Mouse (Mus musculus) liver, embryonic 15.5 days (tissue): ENCODE results near the gene Nxnl2. TPM values are rescaled to one million over a fixed set of nuclear protein-coding genes. Genes with fewer than 3 reads are reported as not detected.

ENCODE experiments used
- ATAC-seq: fragments of 200-750 bp; cut with Nextera tagmentation; 2 replicates; pipeline ENCODE4 v1.8.0; 2017; ENCODE audit warnings: moderate number of reproducible peaks, mild to moderate bottlenecking, moderate library complexity; ENCODE audit not compliant: insufficient read depth
- H3K27ac ChIP-seq: fragments of 300-500 bp; sonication (generic); replicated peaks from 2 replicates; pipeline ENCODE4 v1.5.1; 2015; ENCODE audit warnings: mild to moderate bottlenecking, inconsistent platforms
- H3K27me3 ChIP-seq: fragments of 300-500 bp; sonication (generic); 2 replicates; pipeline ENCODE4 v1.6.1; 2015; ENCODE audit warnings: mild to moderate bottlenecking, inconsistent platforms
- H3K36me3 ChIP-seq: fragments of 300-500 bp; sonication (generic); replicated peaks from 2 replicates; pipeline ENCODE4 v1.6.1; 2015; ENCODE audit warnings: moderate library complexity, mild to moderate bottlenecking, inconsistent platforms
- H3K4me1 ChIP-seq: fragments of 300-500 bp; sonication (generic); replicated peaks from 2 replicates; pipeline ENCODE4 v1.6.1; 2015; ENCODE audit warnings: inconsistent platforms
- H3K4me2 ChIP-seq: fragments of 300-500 bp; sonication (generic); 2 replicates; pipeline ENCODE4 v1.6.1; 2015; ENCODE audit warnings: moderate library complexity, mild to moderate bottlenecking, inconsistent platforms
- H3K4me3 ChIP-seq: fragments of 300-500 bp; sonication (generic); replicated peaks from 2 replicates; pipeline ENCODE4 v1.5.1; 2015; ENCODE audit warnings: mild to moderate bottlenecking, inconsistent platforms
- H3K9ac ChIP-seq: fragments of 300-500 bp; sonication (generic); 2 replicates; pipeline ENCODE4 v1.6.1; 2015; ENCODE audit warnings: moderate library complexity, mild to moderate bottlenecking, inconsistent platforms
- H3K9me3 ChIP-seq: fragments of 300-500 bp; sonication (generic); replicated peaks from 2 replicates; pipeline ENCODE4 v1.6.1; 2016; ENCODE audit warnings: inconsistent platforms
- WGBS: fragments of 180-500 bp; shearing (Covaris S2); methylation state at CpG from one replicate; pipeline ENCODE4 v1.1.7; 2015; ENCODE audit warnings: mixed read lengths; ENCODE audit not compliant: insufficient replicate concordance; 5-methylcytosine and 5-hydroxymethylcytosine counted together
- polyA plus RNA-seq: library from polyadenylated mRNA; unstranded; fragments of >200 nt; fragmentation: Nextera tagmentation; extraction: Ambion mirVana; gene quantifications from 2 replicates; pipeline ENCODE4 v1.2.1, GENCODE M21; 2015

The Nxnl2 gene
- polyA plus RNA-seq: 0.10 and 0.12 TPM in 2 replicates

- Histone ChIP-seq H3K27ac (no peak within 1 kb of the TSS), H3K9me3 (no peaks in the 10 kb centered on the region), H3K4me3 (peak within 1 kb of the TSS; percentile 44), H3K36me3 (no peaks in the 10 kb centered on the region), H3K4me1 (peaks cover 12% of the 10 kb centered on the region), H3K27me3 (peaks cover 45% of the 10 kb centered on the region), H3K9ac (no peak within 1 kb of the TSS), H3K4me2 (peak within 1 kb of the TSS; percentile 69)
- ATAC-seq: no peak
- WGBS: 2% methylated on average over 64 of the region's 64 CpGs
These were observed at the start of gene Nxnl2 for GRCm38 (mm10) chr13:51170691-51171680. Nxnl2 (plus strand) TSS chr13:51171022.

- no peak overlapping the region for H3K9ac ChIP-seq
- 11% methylated on average over 1 of the region's 1 CpGs for WGBS
- ATAC-seq: no peak
- no peak overlapping the region for H3K27ac ChIP-seq
- H3K27me3 ChIP-seq: no peaks in the 10 kb centered on the region
- H3K36me3 ChIP-seq: 0 out of 2 replicates have a peak, but pooled peaks cover 2% of the 10 kb centered on the region
- H3K9me3 ChIP-seq: no peaks in the 10 kb centered on the region
- H3K4me1 ChIP-seq: peaks cover 32% of the 10 kb centered on the region
- H3K4me2 ChIP-seq: no peak overlapping the region
- H3K4me3 ChIP-seq: no peak overlapping the region
These were observed 48.9 kb upstream of the Nxnl2 start for GRCm38 (mm10) chr13:51121966-51122365.

GRCm38 (mm10) chr13:51122771-51123170 lies 48.1 kb upstream of the Nxnl2 start:
- H3K4me2 ChIP-seq: no peak overlapping the region
- WGBS: 69% methylated on average over 8 of the region's 8 CpGs
- no peak overlapping the region for H3K4me3 ChIP-seq
- no peaks in the 10 kb centered on the region for H3K27me3 ChIP-seq
- 0 out of 2 replicates have a peak, but pooled peaks cover 2% of the 10 kb centered on the region for H3K36me3 ChIP-seq
- H3K9ac ChIP-seq: no peak overlapping the region
- H3K4me1 ChIP-seq: peaks cover 34% of the 10 kb centered on the region
- no peak for ATAC-seq
- H3K9me3 ChIP-seq: no peaks in the 10 kb centered on the region
- no peak overlapping the region for H3K27ac ChIP-seq

- H3K27me3 ChIP-seq: no peaks in the 10 kb centered on the region
- no peak overlapping the region for H3K9ac ChIP-seq
- no peak overlapping the region for H3K4me3 ChIP-seq
- 0 out of 2 replicates have a peak, but pooled peaks cover 7% of the 10 kb centered on the region for H3K36me3 ChIP-seq
- WGBS: 66% methylated on average over 8 of the region's 8 CpGs
- peaks cover 21% of the 10 kb centered on the region for H3K4me1 ChIP-seq
- H3K4me2 ChIP-seq: no peak overlapping the region
- no peak overlapping the region for H3K27ac ChIP-seq
- H3K9me3 ChIP-seq: no peaks in the 10 kb centered on the region
- no peak for ATAC-seq
These were observed 45.5 kb upstream of the Nxnl2 start for GRCm38 (mm10) chr13:51125357-51125756.

GRCm38 (mm10) chr13:51127906-51128305 lies 42.9 kb upstream of the Nxnl2 start:
- 21% methylated on average over 2 of the region's 2 CpGs for WGBS

GRCm38 (mm10) chr13:51128417-51128816 lies 42.4 kb upstream of the Nxnl2 start:
- Histone ChIP-seq H3K4me2 (no peak overlapping the region), H3K4me3 (no peak overlapping the region), H3K27me3 (no peaks in the 10 kb centered on the region), H3K4me1 (peaks cover 4% of the 10 kb centered on the region; the same call in 1 of the 2 replicates), H3K36me3 (peaks cover 14% of the 10 kb centered on the region; the same call in 1 of the 2 replicates), H3K27ac (no peak overlapping the region), H3K9me3 (no peaks in the 10 kb centered on the region), H3K9ac (no peak overlapping the region)
- ATAC-seq: no peak
- WGBS: 85% methylated on average over 7 of the region's 7 CpGs

More at GRCm38 (mm10) chr13:51127906-51128305, 42.9 kb upstream of the Nxnl2 start:
- Histone ChIP-seq H3K9ac (no peak overlapping the region), H3K4me3 (no peak overlapping the region), H3K27me3 (no peaks in the 10 kb centered on the region), H3K4me2 (no peak overlapping the region), H3K4me1 (peaks cover 4% of the 10 kb centered on the region; the same call in 1 of the 2 replicates), H3K36me3 (peaks cover 14% of the 10 kb centered on the region; the same call in 1 of the 2 replicates), H3K27ac (no peak overlapping the region), H3K9me3 (no peaks in the 10 kb centered on the region)
- no peak for ATAC-seq

- Histone ChIP-seq H3K9me3 (no peaks in the 10 kb centered on the region), H3K4me1 (peaks cover 4% of the 10 kb centered on the region; the same call in 1 of the 2 replicates), H3K36me3 (peaks cover 11% of the 10 kb centered on the region), H3K9ac (no peak overlapping the region), H3K27me3 (no peaks in the 10 kb centered on the region), H3K4me2 (no peak overlapping the region), H3K4me3 (no peak overlapping the region), H3K27ac (no peak overlapping the region)
- 63% methylated on average over 10 of the region's 10 CpGs for WGBS
- ATAC-seq: no peak
These were observed 39.6 kb upstream of the Nxnl2 start for GRCm38 (mm10) chr13:51131179-51131578.

- H3K36me3 ChIP-seq: peaks cover 17% of the 10 kb centered on the region; the same call in 1 of the 2 replicates
- 43% methylated on average over 4 of the region's 4 CpGs for WGBS
- no peaks in the 10 kb centered on the region for H3K9me3 ChIP-seq
- no peak overlapping the region for H3K4me2 ChIP-seq
- H3K27me3 ChIP-seq: no peaks in the 10 kb centered on the region
- no peak for ATAC-seq
- no peak overlapping the region for H3K4me3 ChIP-seq
- H3K9ac ChIP-seq: no peak overlapping the region
- H3K27ac ChIP-seq: no peak overlapping the region
- peaks cover 6% of the 10 kb centered on the region; the same call in 1 of the 2 replicates for H3K4me1 ChIP-seq
These were observed 34.5 kb upstream of the Nxnl2 start for GRCm38 (mm10) chr13:51136315-51136714.

GRCm38 (mm10) chr13:51136996-51137701 lies 33.7 kb upstream of the Nxnl2 start:
- no peaks in the 10 kb centered on the region for H3K9me3 ChIP-seq
- no peak overlapping the region for H3K4me2 ChIP-seq
- H3K4me3 ChIP-seq: no peak overlapping the region
- 63% methylated on average over 2 of the region's 2 CpGs for WGBS
- ATAC-seq: no peak
- no peak overlapping the region for H3K9ac ChIP-seq
- no peaks in the 10 kb centered on the region for H3K27me3 ChIP-seq
- no peak overlapping the region for H3K27ac ChIP-seq
- peaks cover 6% of the 10 kb centered on the region; the same call in 1 of the 2 replicates for H3K4me1 ChIP-seq
- H3K36me3 ChIP-seq: peaks cover 20% of the 10 kb centered on the region; the same call in 1 of the 2 replicates

GRCm38 (mm10) chr13:51137702-51138031 lies 33.2 kb upstream of the Nxnl2 start:
- no peaks in the 10 kb centered on the region for H3K27me3 ChIP-seq
- H3K27ac ChIP-seq: no peak overlapping the region
- ATAC-seq: no peak

GRCm38 (mm10) chr13:51147106-51147505 lies 23.7 kb upstream of the Nxnl2 start:
- H3K27ac ChIP-seq: no peak overlapping the region
- no peak for ATAC-seq
- WGBS: 60% methylated on average over 1 of the region's 1 CpGs

More at GRCm38 (mm10) chr13:51137702-51138031, 33.2 kb upstream of the Nxnl2 start:
- no peak overlapping the region for H3K4me2 ChIP-seq
- no peak overlapping the region for H3K9ac ChIP-seq
- H3K36me3 ChIP-seq: peaks cover 20% of the 10 kb centered on the region; the same call in 1 of the 2 replicates
- H3K4me1 ChIP-seq: peaks cover 6% of the 10 kb centered on the region; the same call in 1 of the 2 replicates
- H3K4me3 ChIP-seq: no peak overlapping the region
- H3K9me3 ChIP-seq: no peaks in the 10 kb centered on the region

More at GRCm38 (mm10) chr13:51147106-51147505, 23.7 kb upstream of the Nxnl2 start:
- H3K9me3 ChIP-seq: no peaks in the 10 kb centered on the region
- H3K4me1 ChIP-seq: no peaks in the 10 kb centered on the region
- peaks cover 3% of the 10 kb centered on the region for H3K36me3 ChIP-seq
- no peak overlapping the region for H3K9ac ChIP-seq
- H3K4me2 ChIP-seq: no peak overlapping the region
- no peaks in the 10 kb centered on the region for H3K27me3 ChIP-seq
- H3K4me3 ChIP-seq: no peak overlapping the region
